Mouse (Mus musculus): Measurements from ENCODE around the gene Opa3.

DNA sequence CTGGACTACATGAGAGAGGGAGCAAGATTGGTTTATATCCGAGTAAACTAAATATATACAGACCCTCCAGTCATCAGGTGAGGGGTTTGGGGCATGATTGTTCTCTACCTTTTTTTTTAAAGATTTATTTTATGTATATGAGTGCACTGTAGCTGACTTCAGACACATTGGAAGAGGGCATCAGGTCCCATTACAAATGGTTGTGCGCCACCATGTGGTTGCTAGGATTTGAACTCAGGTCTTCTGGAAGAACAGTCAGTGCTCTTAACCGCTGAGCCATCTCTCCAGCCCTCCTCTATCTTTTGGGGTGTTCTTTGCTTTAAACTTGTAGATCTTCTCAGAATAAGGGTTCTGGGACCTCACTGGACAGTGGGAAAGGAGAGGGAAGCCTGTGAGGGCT is 8.1 kb upstream of the Opa3 start:
- TF ChIP-seq CTCF (IDR thresholded peaks at IDR 0.05; ENCODE audit: borderline replicate concordance, extremely low read depth, insufficient read depth, insufficient read length) = no peak
- TF ChIP-seq POLR2A (IDR thresholded peaks at IDR 0.05; ENCODE audit: borderline replicate concordance, extremely low read depth, insufficient read depth, insufficient read length, poor library complexity, severe bottlenecking) = no peak

Measured in brain, embryonic 14.5 days (tissue).